Mouse (Mus musculus) adrenal gland, adult 8-10 months (tissue): Measurements from ENCODE around the gene Ercc6l. TPM values are rescaled to one million over a fixed set of nuclear protein-coding genes. Genes with fewer than 3 reads are reported as not detected.
"Not testable (repeated sequence)": the region's sequence is repeated elsewhere in the genome, so short reads cannot be mapped to it uniquely, and the experiment has no call there.

Experiments
- DNase-seq: peaks from one replicate; pipeline ENCODE4 v3.0.0; 2022
- total RNA-seq, 4 experiments: library from RNA; stranded (reverse); gene quantifications; 2 replicates each; pipeline ENCODE4 v1.2.4; 2022

Gene Ercc6l
- total RNA-seq, 4 experiments from 2014 or later, result 0.28 to 0.41 (median 0.32) TPM

- not testable (repeated sequence) for DNase-seq
Observed at GRCm38 (mm10) chrX:102109349-102109748, 47.5 kb downstream of the Ercc6l start.

DNA sequence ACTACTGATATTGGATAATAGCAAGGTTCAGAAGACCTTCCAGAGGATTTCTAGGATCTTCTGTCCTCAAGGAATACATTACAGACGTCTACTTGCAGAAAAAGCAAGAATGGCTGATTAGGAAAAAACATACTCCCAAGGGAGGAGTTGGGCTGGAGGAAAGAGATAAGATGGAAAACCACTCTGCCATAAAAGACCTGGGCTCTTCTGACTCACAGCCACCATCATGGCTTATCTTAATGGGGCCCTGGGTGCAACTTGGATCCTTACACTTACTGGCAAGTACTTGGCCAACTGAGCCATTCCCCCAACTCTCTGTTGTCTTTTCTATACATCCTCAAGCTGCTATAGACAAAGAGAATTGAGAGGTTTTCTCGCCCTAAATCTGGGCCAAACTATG, 53.1 kb downstream of the Ercc6l start:
- DNase-seq, result not testable (repeated sequence)

DNA sequence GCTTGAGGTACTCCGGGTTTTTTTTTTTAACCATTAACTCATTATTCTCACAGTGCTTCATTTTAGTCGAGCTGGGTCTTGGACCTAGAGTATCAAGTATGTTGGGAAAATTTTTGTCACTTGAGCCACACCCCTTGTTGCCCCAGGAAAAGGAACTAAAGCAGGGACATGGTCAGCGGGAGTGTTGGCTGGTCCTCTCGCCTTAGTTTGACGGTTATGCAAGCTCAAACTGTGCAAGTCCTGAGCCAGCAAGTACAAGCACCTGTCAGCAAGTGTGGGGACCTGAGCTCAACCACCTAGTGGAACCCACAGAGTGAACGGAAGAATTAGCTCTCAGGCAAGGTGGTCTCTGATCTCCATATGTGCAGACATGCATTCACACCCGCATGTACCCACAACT, 55.0 kb downstream of the Ercc6l start:
- DNase-seq, result no peak

DNA sequence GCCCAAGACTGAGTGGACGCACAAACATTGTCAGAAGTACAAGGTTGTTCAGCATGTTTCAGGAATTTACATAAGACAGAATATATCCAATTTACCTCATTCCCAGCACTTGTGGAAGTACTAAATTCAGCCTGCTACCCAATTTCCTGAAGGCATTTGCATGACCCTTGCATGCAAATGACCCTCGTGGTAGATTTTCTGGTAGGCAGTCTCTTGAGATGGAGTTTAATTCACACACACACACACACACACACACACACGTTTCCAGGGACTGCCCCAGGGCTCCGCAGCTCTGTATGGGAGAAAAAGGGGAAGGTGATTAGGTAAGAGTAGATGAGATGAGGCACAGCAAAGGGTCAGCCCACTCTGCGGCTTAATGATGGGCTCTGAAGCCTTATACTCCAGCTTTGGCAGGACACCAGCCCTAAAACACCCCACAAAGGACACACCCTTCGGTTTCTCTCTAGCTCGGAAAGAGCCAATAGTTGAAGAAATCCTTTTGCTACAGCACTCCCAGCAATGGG, 62.4 kb downstream of the Ercc6l start:
- DNase-seq, result no peak

Other genes with a start within 250 kb of the Ercc6l start
- gene Rtl5, start 85.8 kb downstream of the Ercc6l start, total RNA-seq, result 10 to 100 TPM in 2 of 4 experiments, 1 to 10 TPM in 2; 7.8 to 15.2 (median 11.5) TPM
- 10 to 100 TPM; 17.4 to 90.6 (median 27.7) TPM for gene Pin4, start 37.6 kb downstream of the Ercc6l start, total RNA-seq
- gene Rps4x, start 32.3 kb upstream of the Ercc6l start, total RNA-seq, result 1,000 to 10,000 TPM in 2 of 4 experiments, 100 to 1,000 TPM in 2; 839 to 1,175 (median 999) TPM
- 100 to 1,000 TPM in 1 of 4 experiments, 10 to 100 TPM in 1, 1 to 10 TPM in 2; 2.0 to 111 (median 45.5) TPM for gene Cited1, start 95.1 kb upstream of the Ercc6l start, total RNA-seq